In genomic region chr1:38566101-38566678, GRCm38 (mm10) we compare ENCODE assay signal across 14 mouse cellular contexts.
DNase-seq lines count a peak whose midpoint lies in the region; ATAC-seq lines count a peak whose summit lies in the region.
"Had no signal": no experiment of that assay in that cellular context is flagged by ENCODE, and none has a peak within 500 bp of the region (broad histone marks: within the 10 kb centered on the region; RNA-seq: fewer than 3 reads in every experiment).

No protein-coding gene starts in this region.

- no peaks in the 10 kb centered on the region for H3K9me3 ChIP-seq in limb, embryonic 12.5 days
- H3K9me3 ChIP-seq in limb, embryonic 10.5 days (replicated peaks): no peaks in the 10 kb centered on the region
- no peaks in the 10 kb centered on the region for H3K9me3 ChIP-seq in embryonic facial prominence, embryonic 15.5 days (replicated peaks)
- no peaks in the 10 kb centered on the region for H3K9me3 ChIP-seq in hindbrain, embryonic 11.5 days (ENCODE audit: control insufficient read depth, low read length)
- H3K9me3 ChIP-seq in midbrain, embryonic 15.5 days: no peaks in the 10 kb centered on the region
- H3K9me3 ChIP-seq: embryonic facial prominence, embryonic 13.5 days had no signal

- no peaks in the 10 kb centered on the region for H3K27me3 ChIP-seq in limb, embryonic 12.5 days
- H3K27me3 ChIP-seq in limb, embryonic 10.5 days (ENCODE audit: low read depth, poor library complexity, severe bottlenecking): no peaks in the 10 kb centered on the region
- H3K27me3 ChIP-seq in embryonic facial prominence, embryonic 15.5 days: no peaks in the 10 kb centered on the region
- no peaks in the 10 kb centered on the region for H3K27me3 ChIP-seq in hindbrain, embryonic 11.5 days (ENCODE audit: control insufficient read depth, insufficient read depth, low read length)
- H3K27me3 ChIP-seq in midbrain, embryonic 15.5 days (replicated peaks): no peaks in the 10 kb centered on the region
- H3K27me3 ChIP-seq: embryonic facial prominence, embryonic 13.5 days had no signal

- H3K4me3 ChIP-seq in limb, embryonic 12.5 days (replicated peaks): no peak overlapping the region
- H3K4me3 ChIP-seq in limb, embryonic 10.5 days: no peak overlapping the region
- no peak overlapping the region for H3K4me3 ChIP-seq in embryonic facial prominence, embryonic 15.5 days (replicated peaks)
- H3K4me3 ChIP-seq in hindbrain, embryonic 11.5 days (ENCODE audit: low read depth, low read length): no peak overlapping the region
- no peak overlapping the region for H3K4me3 ChIP-seq in midbrain, embryonic 15.5 days
- H3K4me3 ChIP-seq: embryonic facial prominence, embryonic 13.5 days had no signal

- H3K4me1 ChIP-seq in limb, embryonic 12.5 days (replicated peaks): peaks cover 44% of the 10 kb centered on the region
- peaks cover 58% of the 10 kb centered on the region for H3K4me1 ChIP-seq in limb, embryonic 10.5 days
- peaks cover 20% of the 10 kb centered on the region; the same call in 1 of the 2 replicates for H3K4me1 ChIP-seq in embryonic facial prominence, embryonic 15.5 days
- peaks cover 22% of the 10 kb centered on the region for H3K4me1 ChIP-seq in hindbrain, embryonic 11.5 days (replicated peaks; ENCODE audit: control insufficient read depth, insufficient read depth, low read length)
- peaks cover 61% of the 10 kb centered on the region for H3K4me1 ChIP-seq in midbrain, embryonic 15.5 days

- H3K9ac ChIP-seq in limb, embryonic 12.5 days (replicated peaks): no peak overlapping the region
- no peak overlapping the region for H3K9ac ChIP-seq in embryonic facial prominence, embryonic 15.5 days
- H3K9ac ChIP-seq in hindbrain, embryonic 11.5 days (ENCODE audit: low read depth, low read length): no peak overlapping the region
- H3K9ac ChIP-seq in midbrain, embryonic 15.5 days: no peak overlapping the region
- H3K9ac ChIP-seq: embryonic facial prominence, embryonic 13.5 days had no signal

- H3K36me3 ChIP-seq in limb, embryonic 12.5 days: peaks cover 6% of the 10 kb centered on the region; the same call in 1 of the 2 replicates
- peaks cover 28% of the 10 kb centered on the region for H3K36me3 ChIP-seq in limb, embryonic 10.5 days
- H3K36me3 ChIP-seq in embryonic facial prominence, embryonic 15.5 days: no peaks in the 10 kb centered on the region
- H3K36me3 ChIP-seq in hindbrain, embryonic 11.5 days (ENCODE audit: control insufficient read depth, insufficient read depth, low read length): no peaks in the 10 kb centered on the region
- H3K36me3 ChIP-seq in midbrain, embryonic 15.5 days (replicated peaks): no peaks in the 10 kb centered on the region
- H3K36me3 ChIP-seq: embryonic facial prominence, embryonic 13.5 days had no signal

- WGBS in limb, embryonic 12.5 days: 50% methylated on average over 9 of the region's 9 CpGs
- WGBS in limb, embryonic 10.5 days: 40% methylated on average over 9 of the region's 9 CpGs
- 52% methylated on average over 9 of the region's 9 CpGs for WGBS in embryonic facial prominence, embryonic 15.5 days
- WGBS in hindbrain, embryonic 11.5 days: 30% methylated on average over 9 of the region's 9 CpGs
- 32% methylated on average over 9 of the region's 9 CpGs for WGBS in midbrain, embryonic 15.5 days

- H3K27ac ChIP-seq in limb, embryonic 12.5 days: no peak overlapping the region
- H3K27ac ChIP-seq in limb, embryonic 10.5 days: no peak overlapping the region
- H3K27ac ChIP-seq in embryonic facial prominence, embryonic 15.5 days (replicated peaks): no peak overlapping the region
- H3K27ac ChIP-seq in hindbrain, embryonic 11.5 days (ENCODE audit: low read depth, low read length): peak overlapping the region; percentile 85
- H3K27ac ChIP-seq in midbrain, embryonic 15.5 days: peak overlapping the region; percentile 72
- H3K27ac ChIP-seq: embryonic facial prominence, embryonic 13.5 days had no signal

- ATAC-seq in limb, embryonic 12.5 days (ENCODE audit: insufficient number of reproducible peaks, insufficient read depth, low FRiP score, low TSS enrichment, low read depth): peak; percentile 31; the same call in 1 of the 2 replicates
- ATAC-seq in embryonic facial prominence, embryonic 15.5 days (ENCODE audit: insufficient number of reproducible peaks, low FRiP score, low TSS enrichment, low read depth): 0 out of 2 replicates have a peak, but pooled peaks have one; percentile 60
- ATAC-seq in hindbrain, embryonic 11.5 days (ENCODE audit: low FRiP score): peak; percentile 31; the same call in 1 of the 2 replicates
- peak; percentile 28; the same call in 1 of the 2 replicates for ATAC-seq in midbrain, embryonic 15.5 days (replicated peaks)
- no peak for ATAC-seq in frontal cortex, adult (ENCODE audit: low TSS enrichment)
- ATAC-seq: CD4-positive, CD25-positive, alpha-beta regulatory T cell, adult 4 months had no signal

- H3K4me2 ChIP-seq in limb, embryonic 12.5 days: no peak overlapping the region
- H3K4me2 ChIP-seq in embryonic facial prominence, embryonic 15.5 days (replicated peaks): no peak overlapping the region
- H3K4me2 ChIP-seq in hindbrain, embryonic 11.5 days (replicated peaks; ENCODE audit: low read depth, low read length): peak overlapping the region; percentile 3; the same call in 1 of the 2 replicates
- peak overlapping the region; percentile 2; the same call in 1 of the 2 replicates for H3K4me2 ChIP-seq in midbrain, embryonic 15.5 days
- H3K4me2 ChIP-seq: embryonic facial prominence, embryonic 13.5 days; liver, embryonic 11.5 days had no signal

- no peak for DNase-seq in limb, embryonic 10.5 days (ENCODE audit: low spot score)
- peak; percentile 38 for DNase-seq in hindbrain, embryonic 11.5 days (ENCODE audit: low spot score)
- no peak for DNase-seq in embryo, embryonic 10.5 days (ENCODE audit: low spot score)
- DNase-seq in liver: no peak
- DNase-seq: adrenal gland, adult 8-10 months; kidney, adult 18-20 months; thymus, postnatal 36 days had no signal

Comparison
In these comparisons a context has a peak if more than half of its experiments do, and no peak if none do; other contexts are left out.
1. H3K27ac ChIP-seq: peak in hindbrain, embryonic 11.5 days (single experiment) and midbrain, embryonic 15.5 days (single experiment); none in limb, embryonic 12.5 days (single experiment), limb, embryonic 10.5 days (single experiment) and embryonic facial prominence, embryonic 15.5 days (single experiment).
2. H3K4me2 ChIP-seq: peak in hindbrain, embryonic 11.5 days (single experiment) and midbrain, embryonic 15.5 days (single experiment); none in limb, embryonic 12.5 days (single experiment) and embryonic facial prominence, embryonic 15.5 days (single experiment).